Mouse (Mus musculus) brain, embryonic 14.5 days (tissue): Measurements from ENCODE around the gene Cnot10.

Experiments used
- CTCF ChIP-seq: fragments of 200-500 bp; IDR thresholded peaks from 2 replicates; pipeline ENCODE4 v1.5.1; 2012; ENCODE audit warnings: inconsistent platforms, mild to moderate bottlenecking, moderate library complexity, borderline replicate concordance; ENCODE audit not compliant: insufficient read depth, insufficient read length; ENCODE audit errors: extremely low read depth
- POLR2A ChIP-seq: fragments of 200-500 bp; IDR thresholded peaks from 2 replicates; pipeline ENCODE4 v1.6.1; 2012; ENCODE audit warnings: mild to moderate bottlenecking, inconsistent platforms, borderline replicate concordance; ENCODE audit not compliant: poor library complexity, insufficient read depth, insufficient read length, severe bottlenecking; ENCODE audit errors: extremely low read depth

GRCm38 (mm10) chr9:114687639-114688038 lies 47.7 kb upstream of the Cnot10 start:
- TF ChIP-seq CTCF = no peak
- no peak for TF ChIP-seq POLR2A
